ENCODE assay signal across 23 mouse cellular contexts in genomic region chr14:60125202-60125601, GRCm38 (mm10).
DNase-seq lines count a peak whose midpoint lies in the region; ATAC-seq lines count a peak whose summit lies in the region.
"Had no signal": no experiment of that assay in that cellular context is flagged by ENCODE, and none has a peak within 500 bp of the region (broad histone marks: within the 10 kb centered on the region; RNA-seq: fewer than 3 reads in every experiment).

No protein-coding gene starts in this region.

- H3K27ac ChIP-seq in neural tube, embryonic 13.5 days (replicated peaks) = 0 out of 2 replicates have a peak overlapping the region, but pooled peaks have one; percentile 19
- no peak overlapping the region for H3K27ac ChIP-seq in neural tube, embryonic 15.5 days (replicated peaks)
- 0 out of 2 replicates have a peak overlapping the region, but pooled peaks have one; percentile 36 for H3K27ac ChIP-seq in heart, embryonic 15.5 days
- H3K27ac ChIP-seq: heart, adult 2 months; hindbrain, embryonic 15.5 days; kidney, postnatal 0 days; limb, embryonic 12.5 days; midbrain, embryonic 10.5 days; stomach, embryonic 15.5 days had no signal

- no peaks in the 10 kb centered on the region for H3K27me3 ChIP-seq in neural tube, embryonic 13.5 days
- no peaks in the 10 kb centered on the region for H3K27me3 ChIP-seq in neural tube, embryonic 15.5 days (replicated peaks)
- H3K27me3 ChIP-seq in heart, embryonic 15.5 days = no peaks in the 10 kb centered on the region
- H3K27me3 ChIP-seq: hindbrain, embryonic 15.5 days; limb, embryonic 12.5 days; stomach, embryonic 15.5 days had no signal

- 78% methylated on average over 9 of the region's 9 CpGs for WGBS in neural tube, embryonic 13.5 days
- WGBS in neural tube, embryonic 15.5 days = 69% methylated on average over 9 of the region's 9 CpGs
- 46% methylated on average over 9 of the region's 9 CpGs for WGBS in heart, embryonic 15.5 days

- no peaks in the 10 kb centered on the region for H3K4me1 ChIP-seq in neural tube, embryonic 13.5 days (replicated peaks)
- peaks cover 5% of the 10 kb centered on the region; the same call in 1 of the 2 replicates for H3K4me1 ChIP-seq in neural tube, embryonic 15.5 days
- H3K4me1 ChIP-seq in heart, embryonic 15.5 days (replicated peaks) = peaks cover 13% of the 10 kb centered on the region
- H3K4me1 ChIP-seq: hindbrain, embryonic 15.5 days; limb, embryonic 12.5 days; stomach, embryonic 15.5 days had no signal

- H3K4me3 ChIP-seq in neural tube, embryonic 13.5 days = no peak overlapping the region
- no peak overlapping the region for H3K4me3 ChIP-seq in neural tube, embryonic 15.5 days (replicated peaks)
- no peak overlapping the region for H3K4me3 ChIP-seq in heart, embryonic 15.5 days
- H3K4me3 ChIP-seq: heart, adult 2 months; hindbrain, embryonic 15.5 days; limb, embryonic 12.5 days; midbrain, embryonic 10.5 days; stomach, embryonic 15.5 days had no signal

- no peaks in the 10 kb centered on the region for H3K9me3 ChIP-seq in neural tube, embryonic 13.5 days
- H3K9me3 ChIP-seq in neural tube, embryonic 15.5 days (replicated peaks) = no peaks in the 10 kb centered on the region
- H3K9me3 ChIP-seq in heart, embryonic 15.5 days (replicated peaks) = no peaks in the 10 kb centered on the region
- H3K9me3 ChIP-seq: hindbrain, embryonic 15.5 days; limb, embryonic 12.5 days; midbrain, embryonic 10.5 days; stomach, embryonic 15.5 days had no signal

- peak; percentile 43 for DNase-seq in heart, adult 11 months
- DNase-seq in heart, postnatal 14 days = no peak
- no peak for DNase-seq in thymus, adult 18-20 months
- no peak for DNase-seq in layer of hippocampus, adult 9-11 months
- DNase-seq: adrenal gland, postnatal 14 days; cerebellum, adult 9-10 months; gastrocnemius, postnatal 10 days; kidney, adult 2 months; liver, postnatal 0 days; thymus, adult 2 months; thymus, postnatal 4 days had no signal

- ATAC-seq in neural tube, embryonic 13.5 days (ENCODE audit: low read depth) = no peak
- no peak for ATAC-seq in neural tube, embryonic 15.5 days (ENCODE audit: low FRiP score)
- no peak for ATAC-seq in heart, embryonic 15.5 days (replicated peaks; ENCODE audit: insufficient number of reproducible peaks, insufficient read depth, low FRiP score, low read depth)
- ATAC-seq: forebrain, embryonic 14.5 days; liver, postnatal 0 days; lung, postnatal 0 days had no signal

- H3K9ac ChIP-seq in neural tube, embryonic 13.5 days = no peak overlapping the region
- H3K9ac ChIP-seq in neural tube, embryonic 15.5 days (replicated peaks) = no peak overlapping the region
- H3K9ac ChIP-seq in heart, embryonic 15.5 days = no peak overlapping the region
- H3K9ac ChIP-seq: hindbrain, embryonic 15.5 days; limb, embryonic 12.5 days; liver, postnatal 0 days; stomach, embryonic 15.5 days had no signal

- H3K4me2 ChIP-seq in neural tube, embryonic 13.5 days = no peak overlapping the region
- H3K4me2 ChIP-seq in neural tube, embryonic 15.5 days = no peak overlapping the region
- 0 out of 2 replicates have a peak overlapping the region, but pooled peaks have one; percentile 18 for H3K4me2 ChIP-seq in heart, embryonic 15.5 days
- H3K4me2 ChIP-seq: hindbrain, embryonic 15.5 days; limb, embryonic 12.5 days; liver, embryonic 11.5 days; stomach, embryonic 15.5 days had no signal

- H3K36me3 ChIP-seq in neural tube, embryonic 13.5 days = no peaks in the 10 kb centered on the region
- H3K36me3 ChIP-seq in neural tube, embryonic 15.5 days = no peaks in the 10 kb centered on the region
- H3K36me3 ChIP-seq in heart, embryonic 15.5 days = no peaks in the 10 kb centered on the region
- H3K36me3 ChIP-seq: hindbrain, embryonic 15.5 days; limb, embryonic 12.5 days; midbrain, embryonic 10.5 days; stomach, embryonic 15.5 days had no signal

- intact Hi-C loops in heart, postnatal 14 days (cut with DNase I) = no loop called here
